Mouse (Mus musculus): ENCODE data around the gene Eif2s1. TPM values are rescaled to one million over a fixed set of nuclear protein-coding genes. Genes with fewer than 3 reads are reported as not detected.

The Eif2s1 gene
- polyA plus RNA-seq (2016; fragmentation: Nextera tagmentation; extraction: Ambion mirVana): 310 and 316 TPM in 2 replicates

DNA sequence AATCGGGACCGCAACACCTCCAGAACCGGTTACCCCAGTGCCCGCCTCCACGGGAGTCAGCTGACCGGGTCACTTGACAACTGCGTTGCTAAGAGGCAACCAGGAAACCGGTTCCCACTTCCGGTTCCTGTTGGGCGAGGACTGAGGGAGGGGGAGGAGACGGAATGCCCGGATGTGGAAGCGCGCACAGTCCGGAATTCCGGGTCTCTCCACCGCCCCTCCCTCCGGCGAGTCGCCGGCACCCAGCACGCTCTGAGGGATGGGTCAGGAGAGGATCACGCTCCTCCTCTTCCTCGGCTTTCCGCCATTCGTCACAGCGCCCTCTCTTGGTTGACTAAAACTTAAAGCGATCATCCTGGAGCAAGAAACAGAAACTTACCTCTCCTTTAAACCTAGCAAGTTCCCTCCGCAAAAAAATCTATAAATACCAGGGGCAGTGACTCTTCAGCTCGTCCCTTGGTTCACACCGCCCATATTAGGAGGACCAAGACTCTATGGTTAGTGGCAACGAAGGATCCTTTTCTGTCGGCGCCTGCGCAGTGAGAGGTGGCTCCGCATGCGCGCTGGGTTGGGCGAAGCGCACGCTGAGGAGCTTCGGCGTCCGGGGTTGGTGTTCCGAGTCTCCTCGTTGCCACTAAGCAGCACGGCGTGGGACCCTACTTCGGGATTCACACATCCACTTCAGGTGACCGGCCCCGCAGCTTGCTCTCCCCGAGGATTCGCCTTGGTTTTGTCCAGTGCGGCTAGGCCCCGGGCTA lies at the start of gene Eif2s1, which contains the start of gene Atp6v1d:
Gene Eif2s1, plus strand, starts transcription at position 324 of the 758 bp plus-strand sequence.
Gene Atp6v1d, minus strand, starts transcription at position 143 of the 758 bp plus-strand sequence.
- H3K4me1 ChIP-seq: peaks cover 23% of the 10 kb centered on the region
- DNase-seq (ENCODE audit: low spot score): peak; percentile 99
- peaks cover 27% of the 10 kb centered on the region for H3K36me3 ChIP-seq (replicated peaks)
- H3K27me3 ChIP-seq (replicated peaks; ENCODE audit: low read depth, poor library complexity, severe bottlenecking): no peaks in the 10 kb centered on the region
- H3K9me3 ChIP-seq: no peaks in the 10 kb centered on the region
- H3K4me3 ChIP-seq: peak within 1 kb of the TSS; percentile 91
- under 1% methylated on average over 55 of the region's 55 CpGs for WGBS
- H3K27ac ChIP-seq (replicated peaks): peak within 1 kb of the TSS; percentile 95

DNA sequence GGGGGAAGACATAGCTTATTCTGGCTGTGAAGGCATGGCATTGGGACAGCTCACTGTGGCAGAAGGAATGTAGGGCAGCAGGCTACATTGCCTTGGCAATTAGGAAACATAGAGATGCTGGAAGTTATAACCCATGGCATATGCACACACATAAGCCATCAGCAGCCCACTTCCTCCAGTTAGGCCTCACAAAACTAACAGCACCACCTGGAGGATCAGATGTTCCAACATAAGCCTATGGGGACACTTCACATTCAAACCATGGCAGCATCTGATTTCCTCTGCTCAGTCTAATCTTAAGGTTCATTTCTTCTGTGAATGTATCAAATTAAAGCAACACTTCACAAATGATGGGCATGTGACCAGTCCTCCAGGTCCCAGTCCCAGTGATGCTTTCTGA lies 47.2 kb upstream of the Eif2s1 start:
- Histone ChIP-seq H3K4me1 (no peaks in the 10 kb centered on the region), H3K4me3 (no peak overlapping the region), H3K27ac (replicated peaks) (no peak overlapping the region), H3K27me3 (replicated peaks; ENCODE audit: low read depth, poor library complexity, severe bottlenecking) (no peaks in the 10 kb centered on the region), H3K36me3 (replicated peaks) (peaks cover 21% of the 10 kb centered on the region), H3K9me3 (no peaks in the 10 kb centered on the region)
- DNase-seq (ENCODE audit: low spot score): no peak

DNA sequence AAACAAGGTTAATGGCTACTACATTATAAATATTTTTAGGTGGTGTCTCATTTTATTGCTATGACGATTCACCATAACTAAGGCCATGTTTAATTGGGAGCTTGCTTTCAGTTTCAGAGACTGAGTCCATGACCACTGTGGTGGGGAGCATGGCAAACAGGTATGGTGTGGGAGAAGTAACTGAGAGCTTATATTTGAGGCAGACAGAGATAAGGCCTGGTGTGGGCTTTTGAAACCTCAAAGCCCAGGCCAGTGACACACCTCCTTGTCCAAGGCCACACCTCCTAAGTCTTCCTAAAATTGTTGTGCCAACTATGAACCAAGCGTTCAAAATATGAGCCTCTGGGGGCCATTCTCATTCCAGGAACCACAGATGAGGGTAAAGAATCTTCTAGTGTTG lies 27.1 kb upstream of the Eif2s1 start:
- Histone ChIP-seq H3K9me3 (no peaks in the 10 kb centered on the region), H3K36me3 (replicated peaks) (peaks cover 86% of the 10 kb centered on the region), H3K4me3 (no peak overlapping the region), H3K4me1 (no peaks in the 10 kb centered on the region), H3K27ac (replicated peaks) (no peak overlapping the region), H3K27me3 (replicated peaks; ENCODE audit: low read depth, poor library complexity, severe bottlenecking) (no peaks in the 10 kb centered on the region)
- no peak for DNase-seq (ENCODE audit: low spot score)
- WGBS: 87% methylated on average over 2 of the region's 2 CpGs

DNA sequence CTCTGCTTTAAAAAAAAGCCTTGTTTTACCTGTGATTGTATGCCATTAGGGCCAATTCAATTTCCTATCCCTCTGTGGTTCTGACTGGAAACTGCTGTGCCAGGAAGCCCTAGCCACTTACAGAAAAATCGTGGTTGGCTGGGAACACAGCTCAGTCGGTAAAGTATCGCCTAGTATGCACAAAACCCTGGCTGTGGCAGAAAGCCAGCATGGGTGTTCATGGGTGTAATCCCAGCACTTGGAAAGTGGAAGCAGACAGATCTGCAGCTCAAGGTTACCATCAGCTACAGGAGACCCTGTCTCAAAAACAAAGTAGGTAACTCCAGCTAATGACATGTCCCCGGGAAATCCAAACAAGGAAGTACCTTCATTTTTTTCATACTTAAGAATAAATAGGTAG lies 21.7 kb upstream of the Eif2s1 start:
- no peak for DNase-seq (ENCODE audit: low spot score)
- H3K27ac ChIP-seq (replicated peaks): no peak overlapping the region
- H3K27me3 ChIP-seq (replicated peaks; ENCODE audit: low read depth, poor library complexity, severe bottlenecking): no peaks in the 10 kb centered on the region
- H3K4me3 ChIP-seq: no peak overlapping the region
- no peaks in the 10 kb centered on the region for H3K4me1 ChIP-seq
- H3K9me3 ChIP-seq: no peaks in the 10 kb centered on the region
- H3K36me3 ChIP-seq (replicated peaks): peaks cover 93% of the 10 kb centered on the region
- WGBS: 85% methylated on average over 4 of the region's 4 CpGs

DNA sequence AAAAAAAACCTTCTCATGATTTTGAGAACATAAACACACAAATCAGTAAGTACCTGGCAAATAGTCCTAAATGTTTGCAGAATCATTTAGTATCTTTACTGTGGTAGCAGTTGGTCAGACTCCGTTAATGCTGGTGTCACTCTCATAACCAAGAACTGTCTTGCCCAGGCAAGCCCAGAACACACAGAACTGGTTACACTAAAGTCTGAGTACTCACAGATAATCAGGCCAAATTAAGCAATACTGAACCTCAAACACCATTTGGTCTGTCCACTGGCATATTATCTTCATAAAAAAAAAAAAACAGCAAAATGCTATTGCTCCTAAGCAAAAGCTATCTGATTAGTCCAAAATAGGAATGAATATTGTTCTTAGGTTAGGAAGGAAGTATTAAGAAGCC lies 19.2 kb upstream of the Eif2s1 start:
- Histone ChIP-seq H3K27me3 (replicated peaks; ENCODE audit: low read depth, poor library complexity, severe bottlenecking) (no peaks in the 10 kb centered on the region), H3K27ac (replicated peaks) (no peak overlapping the region), H3K4me3 (no peak overlapping the region), H3K36me3 (replicated peaks) (peaks cover 90% of the 10 kb centered on the region), H3K4me1 (no peaks in the 10 kb centered on the region), H3K9me3 (no peaks in the 10 kb centered on the region)
- WGBS: 91% methylated on average over 1 of the region's 1 CpGs
- no peak for DNase-seq (ENCODE audit: low spot score)

DNA sequence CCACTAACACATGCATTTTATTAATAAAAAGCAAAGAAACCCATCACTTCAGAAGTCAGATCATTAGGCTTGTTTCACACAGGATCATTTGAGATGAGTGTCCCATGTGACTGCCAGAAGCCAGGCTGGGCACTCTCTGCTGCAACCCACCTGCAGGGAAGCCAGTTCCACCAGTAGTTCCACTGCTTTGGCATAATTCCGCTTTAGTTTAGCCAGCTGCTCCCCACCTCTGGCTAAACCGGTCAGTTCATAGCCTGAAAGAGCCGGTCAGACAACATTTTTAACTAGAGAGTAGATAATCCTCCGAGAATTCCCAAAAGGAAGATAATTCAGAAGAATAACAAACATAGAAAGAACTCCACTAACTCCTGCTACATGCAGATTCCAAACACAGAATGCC lies 13.4 kb upstream of the Eif2s1 start:
- 75% methylated on average over 4 of the region's 4 CpGs for WGBS
- H3K9me3 ChIP-seq: no peaks in the 10 kb centered on the region
- peaks cover 70% of the 10 kb centered on the region for H3K36me3 ChIP-seq (replicated peaks)

DNA sequence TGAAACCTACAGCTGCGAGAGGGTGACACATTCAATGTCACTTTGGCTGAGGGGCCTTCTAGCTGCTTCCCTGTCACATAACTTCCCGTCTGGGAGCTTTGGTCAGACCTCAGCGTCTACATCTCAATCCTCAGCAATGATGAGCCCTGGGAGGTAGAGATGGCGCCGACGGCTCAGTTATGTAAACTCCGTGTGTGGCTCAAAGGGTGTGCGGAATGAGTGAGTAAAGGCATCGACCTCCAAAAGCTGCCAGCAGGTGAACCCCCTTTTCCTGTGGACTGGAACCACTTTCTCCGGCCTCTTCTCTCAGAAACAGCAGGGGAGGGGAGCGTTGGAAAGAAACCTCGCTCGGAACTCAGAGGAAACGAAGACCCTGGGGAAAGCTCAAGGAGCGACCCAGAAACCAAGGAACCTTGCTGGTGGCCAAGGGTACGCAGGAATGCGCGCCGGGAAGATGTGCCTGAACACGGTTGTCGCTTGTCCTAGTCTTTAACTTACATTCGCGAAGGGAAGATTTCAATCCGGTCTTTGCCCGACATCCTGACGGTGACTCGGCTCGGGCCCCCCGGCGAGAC lies 611 bp upstream of the Eif2s1 start:
- Histone ChIP-seq H3K4me1 (peaks cover 23% of the 10 kb centered on the region), H3K9me3 (no peaks in the 10 kb centered on the region), H3K36me3 (replicated peaks) (peaks cover 29% of the 10 kb centered on the region), H3K27ac (replicated peaks) (peak overlapping the region; percentile 95), H3K4me3 (peak overlapping the region; percentile 91), H3K27me3 (replicated peaks; ENCODE audit: low read depth, poor library complexity, severe bottlenecking) (no peaks in the 10 kb centered on the region)
- DNase-seq (ENCODE audit: low spot score): no peak
- 1% methylated on average over 30 of the region's 30 CpGs for WGBS

More for the DNA sequence above, 13.4 kb upstream of the Eif2s1 start:
- no peak overlapping the region for H3K4me3 ChIP-seq
- DNase-seq (ENCODE audit: low spot score): no peak
- H3K27ac ChIP-seq (replicated peaks): no peak overlapping the region
- H3K27me3 ChIP-seq (replicated peaks; ENCODE audit: low read depth, poor library complexity, severe bottlenecking): no peaks in the 10 kb centered on the region
- H3K4me1 ChIP-seq: no peaks in the 10 kb centered on the region

DNA sequence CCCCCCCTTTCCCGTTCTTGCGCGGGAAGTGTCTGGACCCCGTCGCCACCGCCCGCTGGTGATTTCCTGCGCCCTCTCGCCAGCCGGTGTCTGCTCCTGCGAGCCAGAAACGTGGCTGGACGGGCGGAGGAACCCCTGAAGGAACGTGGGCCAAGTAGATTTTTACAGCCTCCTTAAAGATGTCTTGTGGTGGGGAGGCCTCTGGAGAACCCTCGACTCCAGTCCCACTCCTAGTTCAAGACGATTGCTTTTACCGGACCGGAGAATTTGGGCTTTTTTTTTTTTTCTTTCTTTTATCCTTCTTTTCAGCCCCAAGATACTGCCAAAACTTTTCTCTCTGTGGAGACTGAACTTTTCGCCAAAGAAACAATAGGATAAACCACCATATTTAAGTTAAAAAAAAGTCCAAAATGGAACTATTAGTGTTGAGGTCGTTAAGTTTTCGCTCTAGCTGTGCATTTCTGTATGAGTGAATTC lies 673 bp downstream of the Eif2s1 start:
- Histone ChIP-seq H3K4me1 (peaks cover 23% of the 10 kb centered on the region), H3K9me3 (no peaks in the 10 kb centered on the region), H3K36me3 (replicated peaks) (peaks cover 30% of the 10 kb centered on the region), H3K27me3 (replicated peaks; ENCODE audit: low read depth, poor library complexity, severe bottlenecking) (no peaks in the 10 kb centered on the region), H3K4me3 (peak overlapping the region; percentile 91), H3K27ac (replicated peaks) (peak overlapping the region; percentile 95)
- no peak for DNase-seq (ENCODE audit: low spot score)
- 1% methylated on average over 22 of the region's 22 CpGs for WGBS

DNA sequence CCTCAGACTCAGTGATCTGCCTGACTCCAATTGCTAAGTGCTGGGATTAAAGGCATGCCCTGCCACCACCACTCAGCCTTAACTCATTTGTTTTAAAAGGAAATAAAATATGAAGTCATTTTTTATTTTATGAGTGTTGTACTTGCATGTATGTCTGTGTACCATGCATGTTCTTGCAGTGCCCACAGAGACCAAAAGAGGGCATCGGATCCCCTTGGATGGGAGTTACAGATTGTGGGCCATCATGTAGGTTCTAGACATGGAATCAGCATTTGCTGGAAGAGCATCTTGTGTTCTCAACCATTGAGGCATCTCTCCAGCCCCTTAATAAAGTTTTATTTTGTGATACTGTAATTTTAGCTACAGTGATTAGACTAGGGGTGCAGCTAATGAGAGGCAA lies 3.8 kb downstream of the Eif2s1 start:
- Histone ChIP-seq H3K9me3 (no peaks in the 10 kb centered on the region), H3K27me3 (replicated peaks; ENCODE audit: low read depth, poor library complexity, severe bottlenecking) (no peaks in the 10 kb centered on the region), H3K4me1 (peaks cover 16% of the 10 kb centered on the region), H3K4me3 (no peak overlapping the region), H3K27ac (replicated peaks) (no peak overlapping the region), H3K36me3 (replicated peaks) (peaks cover 59% of the 10 kb centered on the region)
- 92% methylated on average over 1 of the region's 1 CpGs for WGBS
- DNase-seq (ENCODE audit: low spot score): no peak

DNA sequence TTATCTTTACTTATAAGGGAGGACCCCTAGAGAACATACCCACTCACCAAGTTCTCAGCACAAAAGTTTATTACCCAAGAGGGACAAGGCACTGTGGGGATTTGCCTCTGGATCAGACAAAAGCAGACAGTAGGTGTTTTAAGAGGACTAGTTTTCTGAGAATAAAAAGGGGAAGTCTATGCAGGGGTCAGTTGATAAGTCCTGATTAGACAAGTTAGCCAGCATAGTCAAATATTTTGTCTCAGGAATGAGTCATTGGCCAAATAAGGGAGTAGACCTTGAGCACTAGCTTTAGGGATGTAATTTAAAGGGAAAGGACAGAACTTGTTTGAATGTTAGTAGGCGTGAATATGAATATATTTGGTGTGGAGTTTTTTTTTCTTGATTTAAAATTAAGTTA lies 6.5 kb downstream of the Eif2s1 start:
- Histone ChIP-seq H3K4me1 (peaks cover 7% of the 10 kb centered on the region), H3K27ac (replicated peaks) (no peak overlapping the region), H3K9me3 (no peaks in the 10 kb centered on the region), H3K36me3 (replicated peaks) (peaks cover 86% of the 10 kb centered on the region), H3K4me3 (no peak overlapping the region), H3K27me3 (replicated peaks; ENCODE audit: low read depth, poor library complexity, severe bottlenecking) (no peaks in the 10 kb centered on the region)
- 93% methylated on average over 1 of the region's 1 CpGs for WGBS
- DNase-seq (ENCODE audit: low spot score): no peak

DNA sequence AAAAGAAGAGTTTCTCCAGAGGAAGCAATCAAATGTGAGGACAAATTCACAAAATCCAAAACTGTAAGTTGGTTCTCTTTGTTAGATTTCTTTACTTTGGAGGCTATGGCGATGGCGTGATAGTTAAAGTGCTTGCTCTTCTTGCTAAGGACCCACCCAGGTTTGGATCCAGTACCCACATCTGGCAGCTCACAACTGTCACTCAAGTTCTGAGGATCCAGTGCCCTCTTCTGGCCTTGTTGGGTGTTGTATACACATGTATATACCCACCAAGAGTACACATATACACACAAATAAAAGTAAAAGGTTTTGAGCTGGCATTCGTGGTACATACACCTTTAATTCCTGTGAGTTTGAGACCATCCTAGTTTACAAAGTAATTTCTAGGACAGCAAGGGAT lies 13.0 kb downstream of the Eif2s1 start:
- H3K27ac ChIP-seq (replicated peaks): no peak overlapping the region
- H3K9me3 ChIP-seq: no peaks in the 10 kb centered on the region
- H3K36me3 ChIP-seq (replicated peaks): peaks cover 100% of the 10 kb centered on the region
- DNase-seq (ENCODE audit: low spot score): no peak
- H3K4me1 ChIP-seq: no peaks in the 10 kb centered on the region
- no peak overlapping the region for H3K4me3 ChIP-seq
- WGBS: 90% methylated on average over 3 of the region's 3 CpGs
- no peaks in the 10 kb centered on the region for H3K27me3 ChIP-seq (replicated peaks; ENCODE audit: low read depth, poor library complexity, severe bottlenecking)

DNA sequence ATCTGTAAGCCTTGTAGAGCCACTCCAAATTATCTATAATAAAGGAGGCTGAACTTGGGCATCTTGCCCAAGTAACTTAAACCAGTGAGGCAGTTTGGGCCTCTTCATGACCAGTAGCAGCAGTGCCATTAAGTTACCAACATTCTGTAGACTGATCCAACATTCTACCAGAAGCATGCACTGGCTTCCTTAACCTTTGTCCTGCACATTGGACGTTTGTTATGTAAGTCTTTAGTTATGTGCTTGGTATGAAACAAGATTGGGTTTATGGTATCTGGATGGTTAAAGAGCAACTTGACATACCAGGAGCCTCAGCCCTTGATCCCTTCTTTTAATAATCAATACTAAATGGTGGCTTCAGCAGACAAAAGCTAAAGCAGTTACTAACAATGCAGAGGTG lies 28.4 kb downstream of the Eif2s1 start:
- H3K27ac ChIP-seq (replicated peaks): no peak overlapping the region
- H3K27me3 ChIP-seq (replicated peaks; ENCODE audit: low read depth, poor library complexity, severe bottlenecking): no peaks in the 10 kb centered on the region
- 73% methylated on average over 1 of the region's 1 CpGs for WGBS
- H3K4me3 ChIP-seq: no peak overlapping the region
- H3K36me3 ChIP-seq (replicated peaks): peaks cover 35% of the 10 kb centered on the region
- H3K4me1 ChIP-seq: no peaks in the 10 kb centered on the region
- H3K9me3 ChIP-seq: no peaks in the 10 kb centered on the region; the same call in 1 of the 2 replicates
- no peak for DNase-seq (ENCODE audit: low spot score)

DNA sequence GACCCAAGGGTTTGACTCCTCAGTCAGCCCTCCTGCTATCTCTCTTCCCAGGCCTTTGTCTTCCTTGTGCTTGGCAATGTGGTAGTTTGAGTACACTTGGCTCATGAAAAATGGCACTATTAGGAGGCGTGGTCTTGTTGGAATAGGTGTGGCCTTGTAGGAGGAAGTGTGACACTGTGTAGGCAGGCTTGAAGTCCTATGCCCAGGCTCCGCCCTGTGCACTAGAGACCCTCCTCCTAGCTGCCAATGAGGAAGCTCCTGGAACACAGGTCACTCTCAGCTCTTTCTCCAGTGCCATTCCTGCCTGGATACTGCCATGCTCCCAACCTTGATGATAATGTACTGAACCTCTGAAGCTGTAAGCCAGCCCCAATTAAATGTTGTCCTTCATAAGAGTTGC lies 29.5 kb downstream of the Eif2s1 start:
- H3K27ac ChIP-seq (replicated peaks): no peak overlapping the region
- no peaks in the 10 kb centered on the region for H3K27me3 ChIP-seq (replicated peaks; ENCODE audit: low read depth, poor library complexity, severe bottlenecking)
- no peaks in the 10 kb centered on the region; the same call in 1 of the 2 replicates for H3K9me3 ChIP-seq
- no peaks in the 10 kb centered on the region for H3K4me1 ChIP-seq
- 84% methylated on average over 2 of the region's 2 CpGs for WGBS
- H3K4me3 ChIP-seq: no peak overlapping the region
- no peak for DNase-seq (ENCODE audit: low spot score)
- H3K36me3 ChIP-seq (replicated peaks): peaks cover 24% of the 10 kb centered on the region
